Mouse (Mus musculus): ENCODE measurements around the gene Snap23. TPM values are rescaled to one million over a fixed set of nuclear protein-coding genes. Genes with fewer than 3 reads are reported as not detected.

Gene Snap23
- polyA plus RNA-seq (2015; fragmentation: Illumina TruSeq; extraction: RNeasy Lipid Tissue Mini Kit (QIAGEN cat#74804); ENCODE audit: insufficient read depth, low replicate concordance), result 96.5 TPM

GRCm38 (mm10) chr2:120566886-120567797 lies at the start of gene Snap23:
Gene Snap23, plus strand, starts transcription at chr2:120567671.

DNA sequence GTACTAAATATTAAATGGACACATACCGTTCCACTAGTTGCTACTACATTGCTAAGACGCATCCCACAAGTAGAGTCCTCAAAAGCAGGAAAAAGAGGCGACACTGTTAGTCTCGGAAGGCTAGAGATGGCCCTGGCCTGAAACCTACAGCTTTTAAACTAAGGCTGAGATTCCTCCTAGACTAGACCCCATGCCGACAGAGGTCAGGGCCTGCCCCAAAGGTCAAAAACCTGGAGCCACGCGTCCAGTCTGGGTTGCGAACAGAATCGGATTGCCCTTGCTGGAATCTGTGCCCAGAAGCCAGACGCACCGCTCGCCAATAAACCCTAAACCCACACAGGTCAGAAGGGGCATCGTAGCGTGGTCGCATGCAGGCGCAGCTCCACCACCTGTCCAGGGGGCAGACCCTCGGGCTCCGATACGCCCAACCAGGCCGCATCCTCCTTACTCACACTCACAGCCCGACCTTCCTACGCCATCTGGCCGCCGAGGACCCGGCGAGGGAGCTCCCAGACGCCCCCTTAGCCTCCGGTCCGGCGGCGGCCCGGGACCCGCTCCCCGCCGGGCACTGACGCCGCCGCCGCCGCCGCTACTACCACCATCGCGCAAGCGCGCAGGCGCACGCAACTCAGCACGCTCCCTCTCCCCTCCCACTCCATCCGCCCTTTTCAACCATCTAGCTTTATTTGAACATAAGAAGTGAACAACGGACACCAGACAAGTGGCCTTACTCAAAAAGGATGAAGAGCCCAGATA lies 4.1 kb upstream of the Snap23 start, which contains the start of gene Zfp106:
Zfp106 (minus strand) TSS at position 609 of the 756 bp plus-strand sequence.

DNA sequence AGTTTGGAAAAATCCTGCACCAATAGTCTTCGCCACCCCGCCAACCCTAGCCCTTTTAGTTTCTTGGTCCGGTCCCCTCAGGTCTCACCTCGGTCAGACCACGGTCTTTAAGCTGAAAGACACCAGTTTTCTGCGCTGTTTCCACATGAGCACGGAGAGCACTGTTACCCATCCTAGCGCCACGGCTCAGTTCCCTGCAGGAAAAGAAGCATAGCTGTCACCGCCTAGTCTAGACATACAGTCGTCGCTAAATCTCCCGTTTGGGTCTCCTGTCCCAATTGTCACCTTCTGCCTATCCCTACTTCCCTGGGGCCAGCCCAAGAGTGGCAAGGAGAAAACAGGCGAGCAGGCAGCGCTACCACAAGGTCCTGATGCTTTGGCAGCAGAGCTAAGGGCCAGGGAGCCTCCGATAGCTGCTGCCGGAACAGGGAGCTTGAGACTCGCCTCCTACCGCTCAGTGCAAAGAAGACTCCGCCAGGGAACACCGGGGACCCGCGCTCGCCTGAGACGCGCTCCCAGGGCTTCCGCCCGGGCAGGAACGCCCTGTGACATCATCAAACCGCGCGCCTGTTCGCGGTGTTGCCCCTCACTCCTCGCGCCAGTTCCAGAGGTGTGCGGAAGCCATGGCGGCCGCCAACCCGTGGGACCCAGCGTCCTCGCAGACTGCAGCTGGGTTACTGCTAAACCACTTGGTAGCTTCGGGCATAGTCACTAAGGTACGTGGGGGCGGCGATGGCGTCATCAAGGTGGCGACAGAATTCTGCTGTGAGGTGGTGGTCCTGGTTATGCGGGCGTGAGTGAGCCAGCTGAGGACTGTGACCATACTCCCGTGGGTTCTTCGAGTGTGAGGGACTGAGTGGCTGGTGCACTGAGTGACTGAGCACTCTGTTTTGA lies 41.6 kb downstream of the Snap23 start, which contains the start of the genes Haus2 and Lrrc57:
Haus2 (plus strand) TSS at position 554 of the 894 bp plus-strand sequence.
Lrrc57 (minus strand) TSS at position 691 of the 894 bp plus-strand sequence.

DNA sequence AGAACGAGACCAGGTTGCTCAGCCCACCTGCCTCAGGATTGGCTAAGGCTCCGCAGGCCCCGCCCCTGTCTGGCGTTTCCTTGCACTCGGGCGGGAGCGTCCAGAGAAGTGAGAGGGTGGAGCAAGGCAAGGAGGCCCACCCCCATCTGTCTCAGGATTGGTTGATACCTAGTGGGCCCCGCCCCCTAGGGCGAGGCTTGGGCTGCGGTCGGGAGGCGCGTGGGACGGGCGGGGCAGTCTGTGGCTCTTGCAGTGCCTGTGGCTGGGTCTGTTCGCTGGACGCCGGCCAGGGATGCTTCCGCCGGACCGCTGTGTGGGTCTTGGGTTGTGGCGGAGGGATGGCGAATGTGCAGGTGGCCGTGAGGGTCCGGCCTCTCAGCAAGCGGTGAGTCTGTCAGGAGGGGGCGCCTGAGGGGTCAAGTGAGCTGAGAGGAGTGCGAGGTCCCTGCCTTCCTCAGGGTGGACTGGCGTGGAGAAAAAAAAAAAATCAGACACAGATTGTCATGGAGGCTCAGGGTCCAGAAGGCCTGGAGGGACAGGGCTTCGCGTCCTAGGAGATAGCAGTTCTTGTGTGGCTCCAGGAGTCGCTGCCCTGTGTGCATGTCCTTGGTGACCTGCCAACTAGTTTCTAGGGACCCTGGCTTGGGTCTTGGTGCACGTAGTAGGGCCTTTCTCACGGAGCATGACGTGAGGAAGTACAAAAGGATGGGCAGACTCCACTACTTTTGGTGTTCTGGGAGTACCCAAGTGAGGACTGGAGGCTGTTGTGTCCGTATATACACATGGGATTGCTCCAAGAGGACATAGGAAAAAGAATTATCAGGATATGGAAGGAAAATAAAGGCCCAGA lies 61.6 kb downstream of the Snap23 start, which contains the start of gene Stard9:
Stard9 (plus strand) TSS at position 236 of the 850 bp plus-strand sequence.

Other genes starting within 250 kb of the Snap23 start
- 50.5 TPM for gene Vps39, start 214.5 kb upstream of the Snap23 start, polyA plus RNA-seq (2015; fragmentation: Illumina TruSeq; extraction: RNeasy Lipid Tissue Mini Kit (QIAGEN cat#74804); ENCODE audit: insufficient read depth, low replicate concordance)
- gene Ganc, start 163.8 kb upstream of the Snap23 start, polyA plus RNA-seq (2015; fragmentation: Illumina TruSeq; extraction: RNeasy Lipid Tissue Mini Kit (QIAGEN cat#74804); ENCODE audit: insufficient read depth, low replicate concordance), result 45.7 TPM
- 70.2 TPM for gene Tmem87a, start 163.6 kb upstream of the Snap23 start, polyA plus RNA-seq (2015; fragmentation: Illumina TruSeq; extraction: RNeasy Lipid Tissue Mini Kit (QIAGEN cat#74804); ENCODE audit: insufficient read depth, low replicate concordance)
- 7.2 TPM for gene Capn3, start 111.7 kb upstream of the Snap23 start, polyA plus RNA-seq (2015; fragmentation: Illumina TruSeq; extraction: RNeasy Lipid Tissue Mini Kit (QIAGEN cat#74804); ENCODE audit: insufficient read depth, low replicate concordance)
- 95.5 TPM for gene Zfp106, start 3.8 kb upstream of the Snap23 start, polyA plus RNA-seq (2015; fragmentation: Illumina TruSeq; extraction: RNeasy Lipid Tissue Mini Kit (QIAGEN cat#74804); ENCODE audit: insufficient read depth, low replicate concordance)
- gene Haus2, start 41.7 kb downstream of the Snap23 start, polyA plus RNA-seq (2015; fragmentation: Illumina TruSeq; extraction: RNeasy Lipid Tissue Mini Kit (QIAGEN cat#74804); ENCODE audit: insufficient read depth, low replicate concordance), result 16.6 TPM
- gene Lrrc57, start 41.8 kb downstream of the Snap23 start, polyA plus RNA-seq (2015; fragmentation: Illumina TruSeq; extraction: RNeasy Lipid Tissue Mini Kit (QIAGEN cat#74804); ENCODE audit: insufficient read depth, low replicate concordance), result 29.4 TPM
- 16.2 TPM for gene Stard9, start 61.5 kb downstream of the Snap23 start, polyA plus RNA-seq (2015; fragmentation: Illumina TruSeq; extraction: RNeasy Lipid Tissue Mini Kit (QIAGEN cat#74804); ENCODE audit: insufficient read depth, low replicate concordance)

All from spleen, adult 10 weeks (tissue).